Mouse (Mus musculus): ENCODE data around the gene Cdh13. TPM values are rescaled to one million over a fixed set of nuclear protein-coding genes. Genes with fewer than 3 reads are reported as not detected.

Cdh13 gene
- 33.5 and 34.7 TPM in 2 replicates for polyA plus RNA-seq (2016; fragmentation: Nextera tagmentation; extraction: Ambion mirVana)

DNA sequence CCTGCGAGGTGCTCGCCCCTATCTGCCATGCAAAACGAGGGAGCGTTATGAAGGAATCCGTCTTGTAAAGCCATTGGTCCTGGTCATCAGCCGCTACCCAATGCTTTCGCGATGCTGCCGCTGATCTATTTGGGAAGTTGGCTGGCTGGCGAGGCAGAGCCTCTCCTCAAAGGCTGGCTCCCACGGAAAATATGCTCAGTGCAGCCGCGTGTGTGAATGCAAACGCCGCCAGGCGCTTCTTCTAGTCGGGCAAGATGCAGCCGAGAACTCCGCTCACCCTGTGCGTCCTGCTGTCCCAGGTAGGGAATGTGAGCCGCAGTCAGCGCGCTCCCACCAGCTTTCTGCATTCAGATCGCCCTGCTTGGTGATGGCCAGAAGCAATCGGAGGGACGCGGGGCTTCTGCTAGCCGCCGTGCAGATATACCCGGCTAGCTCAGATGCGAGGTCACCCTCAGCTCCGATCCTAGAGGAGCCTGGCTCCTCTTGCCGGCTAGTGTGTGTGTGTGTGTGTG is at the start of gene Cdh13:
TSS of gene Cdh13 (plus strand) at position 134 of the 512 bp plus-strand sequence.
- Histone ChIP-seq H3K27me3 (replicated peaks) (peaks cover 11% of the 10 kb centered on the region), H3K27ac (peak within 1 kb of the TSS; percentile 37; the same call in 1 of the 2 replicates), H3K4me2 (replicated peaks) (peak within 1 kb of the TSS; percentile 90), H3K9ac (peak within 1 kb of the TSS; percentile 82), H3K4me1 (peaks cover 25% of the 10 kb centered on the region), H3K36me3 (no peaks in the 10 kb centered on the region), H3K4me3 (peak within 1 kb of the TSS; percentile 60), H3K9me3 (no peaks in the 10 kb centered on the region)
- ATAC-seq (ENCODE audit: low FRiP score, low read depth), result peak; percentile 53
- under 1% methylated on average over 33 of the region's 33 CpGs for WGBS

DNA sequence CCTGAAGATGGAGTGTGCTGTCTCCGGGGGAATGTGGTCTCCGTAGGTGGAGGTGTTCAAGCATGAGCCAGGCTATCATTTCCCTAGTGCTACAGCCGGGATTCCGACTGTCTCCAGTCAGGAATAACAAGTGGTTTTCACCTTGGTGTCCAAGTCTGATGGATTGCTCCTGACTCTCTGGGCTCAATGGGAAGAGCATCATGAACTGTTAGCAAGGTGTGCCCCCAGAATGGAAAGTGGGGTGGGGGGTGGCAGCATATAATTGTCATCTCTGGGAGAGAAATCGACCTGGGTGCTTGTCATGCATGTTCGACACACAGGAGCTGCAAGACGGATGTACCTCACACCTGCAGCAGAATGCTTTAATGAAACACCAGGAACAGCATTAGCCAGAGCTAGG is 47.9 kb upstream of the Cdh13 start:
- WGBS, result 92% methylated on average over 7 of the region's 7 CpGs
- Histone ChIP-seq H3K27ac (no peak overlapping the region), H3K27me3 (replicated peaks) (no peaks in the 10 kb centered on the region), H3K4me3 (no peak overlapping the region), H3K36me3 (no peaks in the 10 kb centered on the region), H3K4me1 (no peaks in the 10 kb centered on the region), H3K4me2 (replicated peaks) (no peak overlapping the region), H3K9ac (no peak overlapping the region), H3K9me3 (no peaks in the 10 kb centered on the region)
- ATAC-seq (ENCODE audit: low FRiP score, low read depth), result no peak

DNA sequence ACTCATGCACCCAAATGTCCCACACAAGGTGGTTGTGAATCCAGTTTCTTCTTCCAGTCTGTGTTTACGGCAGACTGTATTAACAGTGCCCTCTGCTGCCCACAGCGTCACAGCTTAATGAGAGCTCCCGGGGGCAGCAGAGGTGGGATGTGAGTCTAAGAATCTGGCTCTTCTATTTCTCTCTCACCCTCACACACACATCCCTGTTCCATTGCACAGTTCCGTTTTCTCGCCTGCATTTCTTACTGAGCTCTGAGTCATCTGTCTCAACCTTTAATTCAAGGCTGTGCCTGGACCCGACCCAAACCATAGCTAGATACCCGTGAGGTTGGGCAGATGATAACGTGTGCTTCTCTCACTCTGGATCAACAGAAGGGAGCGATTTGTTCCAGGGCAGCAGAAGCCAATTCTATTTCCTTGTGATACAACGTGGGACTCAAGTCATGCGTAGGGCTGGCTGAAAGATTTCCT is 46.3 kb upstream of the Cdh13 start:
- no peak overlapping the region for H3K27ac ChIP-seq
- H3K27me3 ChIP-seq (replicated peaks), result no peaks in the 10 kb centered on the region
- no peak overlapping the region for H3K4me3 ChIP-seq
- H3K4me1 ChIP-seq, result no peaks in the 10 kb centered on the region
- no peak overlapping the region for H3K4me2 ChIP-seq (replicated peaks)
- no peaks in the 10 kb centered on the region for H3K36me3 ChIP-seq
- no peak overlapping the region for H3K9ac ChIP-seq
- 80% methylated on average over 11 of the region's 11 CpGs for WGBS
- H3K9me3 ChIP-seq, result no peaks in the 10 kb centered on the region
- no peak for ATAC-seq (ENCODE audit: low FRiP score, low read depth)

DNA sequence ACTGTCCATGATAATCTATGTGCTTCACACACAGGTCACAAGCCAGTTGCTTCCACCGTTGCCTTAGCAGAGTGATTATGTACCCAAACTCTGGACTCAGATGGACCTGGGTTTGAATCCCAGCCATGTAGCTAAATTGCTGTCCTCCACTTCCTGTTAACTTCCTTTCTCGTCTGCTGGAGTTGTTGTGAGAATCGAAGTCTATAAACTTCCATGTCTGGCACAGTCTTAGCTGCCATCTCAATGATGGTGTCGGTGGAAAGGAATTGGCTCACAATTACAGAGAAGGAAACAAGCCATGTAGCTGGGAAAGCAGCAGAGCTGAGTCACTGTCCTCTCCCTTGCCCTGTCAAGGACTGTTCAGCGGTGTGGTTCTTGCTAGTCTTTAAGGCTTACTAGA is 45.4 kb upstream of the Cdh13 start:
- H3K4me2 ChIP-seq (replicated peaks), result no peak overlapping the region

DNA sequence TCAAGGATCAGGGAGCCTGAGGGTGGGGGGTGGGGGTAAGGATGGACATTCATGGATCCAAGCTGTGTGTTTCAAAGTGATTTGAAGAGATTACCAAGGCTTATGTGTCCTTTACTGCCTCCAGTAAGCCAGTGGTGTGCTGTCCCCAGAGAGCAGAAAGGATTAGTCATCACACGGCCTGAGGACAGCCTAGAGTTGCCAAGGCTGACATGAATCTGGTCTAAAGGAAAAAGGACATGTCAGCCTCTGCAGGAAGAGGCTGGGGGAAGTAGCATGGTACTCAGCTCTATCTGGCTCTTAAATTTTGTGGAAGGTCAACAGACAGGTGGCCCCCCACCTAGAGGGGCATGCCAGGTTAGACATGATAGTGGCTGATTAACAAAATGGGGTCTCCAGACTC is 44.3 kb upstream of the Cdh13 start:
- H3K4me1 ChIP-seq, result no peaks in the 10 kb centered on the region
- H3K36me3 ChIP-seq, result no peaks in the 10 kb centered on the region
- no peak overlapping the region for H3K4me3 ChIP-seq
- no peak for ATAC-seq (ENCODE audit: low FRiP score, low read depth)
- 77% methylated on average over 1 of the region's 1 CpGs for WGBS
- no peak overlapping the region for H3K27ac ChIP-seq
- H3K9me3 ChIP-seq, result no peaks in the 10 kb centered on the region
- H3K27me3 ChIP-seq (replicated peaks), result no peaks in the 10 kb centered on the region
- no peak overlapping the region for H3K4me2 ChIP-seq (replicated peaks)
- no peak overlapping the region for H3K9ac ChIP-seq

More for the DNA sequence above, 45.4 kb upstream of the Cdh13 start:
- no peak for ATAC-seq (ENCODE audit: low FRiP score, low read depth)
- no peaks in the 10 kb centered on the region for H3K27me3 ChIP-seq (replicated peaks)
- no peak overlapping the region for H3K4me3 ChIP-seq
- H3K36me3 ChIP-seq, result no peaks in the 10 kb centered on the region
- no peak overlapping the region for H3K9ac ChIP-seq
- no peak overlapping the region for H3K27ac ChIP-seq
- no peaks in the 10 kb centered on the region for H3K4me1 ChIP-seq
- no peaks in the 10 kb centered on the region for H3K9me3 ChIP-seq
- 83% methylated on average over 5 of the region's 5 CpGs for WGBS

DNA sequence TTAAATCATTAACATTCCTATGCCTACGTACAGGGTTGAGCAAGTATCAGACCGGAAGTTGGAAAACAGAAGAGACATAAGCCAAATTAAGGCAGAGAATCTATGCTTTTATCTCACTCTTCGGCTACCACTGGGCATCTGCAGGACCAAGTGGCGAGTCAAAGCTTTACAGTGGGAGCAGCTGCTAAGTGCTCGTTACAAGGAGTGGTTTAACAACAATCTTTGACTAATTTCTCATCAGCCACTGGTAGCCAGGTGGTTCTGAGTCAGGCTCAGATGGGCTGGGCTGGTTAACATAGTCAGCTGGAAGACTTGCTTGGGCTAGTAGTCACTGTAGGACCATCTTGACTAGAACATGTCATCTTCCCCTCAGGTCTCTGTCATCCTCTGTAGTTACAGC is 34.2 kb upstream of the Cdh13 start:
- Histone ChIP-seq H3K4me3 (no peak overlapping the region), H3K4me1 (no peaks in the 10 kb centered on the region), H3K36me3 (no peaks in the 10 kb centered on the region), H3K9ac (no peak overlapping the region), H3K9me3 (no peaks in the 10 kb centered on the region), H3K27me3 (replicated peaks) (no peaks in the 10 kb centered on the region), H3K4me2 (replicated peaks) (no peak overlapping the region), H3K27ac (no peak overlapping the region)
- no peak for ATAC-seq (ENCODE audit: low FRiP score, low read depth)
- 91% methylated on average over 5 of the region's 5 CpGs for WGBS

DNA sequence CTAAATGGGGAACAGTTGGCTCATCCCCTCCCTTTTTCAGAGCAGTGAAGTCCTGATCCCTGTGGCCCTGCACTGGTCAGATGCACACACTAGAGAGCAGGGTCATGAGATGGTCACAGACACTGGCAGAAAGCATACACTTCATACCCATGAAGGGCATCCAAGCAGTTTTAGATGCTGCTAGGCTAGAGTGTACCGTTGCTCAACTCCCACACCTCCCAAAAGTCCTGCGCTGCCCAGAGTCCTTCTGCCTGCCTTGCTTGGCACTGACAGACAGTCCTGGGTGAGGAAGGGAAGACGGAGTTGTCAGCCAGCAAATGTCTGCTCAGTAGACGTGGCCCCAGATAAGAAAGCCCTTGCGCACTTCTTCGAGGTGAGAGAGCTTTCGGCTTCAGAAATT is 33.6 kb upstream of the Cdh13 start:
- H3K27me3 ChIP-seq (replicated peaks), result no peaks in the 10 kb centered on the region
- H3K4me1 ChIP-seq, result no peaks in the 10 kb centered on the region
- 93% methylated on average over 7 of the region's 7 CpGs for WGBS

DNA sequence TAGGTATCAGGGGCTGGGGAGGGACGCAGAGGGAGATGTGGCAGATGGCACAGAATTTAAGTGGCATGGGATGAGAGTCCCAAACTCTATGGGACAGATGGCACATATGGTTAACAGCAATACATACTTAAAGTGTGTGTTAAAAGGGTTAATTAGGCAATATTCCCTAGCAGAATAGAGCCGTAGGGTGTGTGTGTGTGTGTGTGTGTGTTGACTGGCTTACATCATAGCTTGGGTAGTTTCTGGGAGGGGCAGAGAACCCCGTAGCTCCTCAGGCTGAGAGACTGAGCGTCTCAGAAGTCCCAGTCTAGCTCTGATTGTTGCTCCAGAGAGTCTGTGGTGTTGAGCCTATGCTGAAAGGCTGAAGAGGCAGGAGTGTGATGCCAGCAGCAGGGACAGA is 20.4 kb upstream of the Cdh13 start:
- whole genome bisulfite sequencing, result 68% methylated on average over 4 of the region's 4 CpGs
- no peaks in the 10 kb centered on the region for H3K36me3 ChIP-seq
- no peaks in the 10 kb centered on the region for H3K27me3 ChIP-seq (replicated peaks)
- ATAC-seq (ENCODE audit: low FRiP score, low read depth), result no peak
- no peak overlapping the region for H3K4me2 ChIP-seq (replicated peaks)
- no peak overlapping the region for H3K9ac ChIP-seq
- H3K4me3 ChIP-seq, result no peak overlapping the region
- H3K9me3 ChIP-seq, result no peaks in the 10 kb centered on the region
- no peak overlapping the region for H3K27ac ChIP-seq
- H3K4me1 ChIP-seq, result no peaks in the 10 kb centered on the region

More for the DNA sequence above, 33.6 kb upstream of the Cdh13 start:
- H3K4me2 ChIP-seq (replicated peaks), result no peak overlapping the region
- no peak for ATAC-seq (ENCODE audit: low FRiP score, low read depth)
- no peak overlapping the region for H3K4me3 ChIP-seq
- H3K36me3 ChIP-seq, result no peaks in the 10 kb centered on the region
- no peak overlapping the region for H3K27ac ChIP-seq
- no peaks in the 10 kb centered on the region for H3K9me3 ChIP-seq
- H3K9ac ChIP-seq, result no peak overlapping the region

DNA sequence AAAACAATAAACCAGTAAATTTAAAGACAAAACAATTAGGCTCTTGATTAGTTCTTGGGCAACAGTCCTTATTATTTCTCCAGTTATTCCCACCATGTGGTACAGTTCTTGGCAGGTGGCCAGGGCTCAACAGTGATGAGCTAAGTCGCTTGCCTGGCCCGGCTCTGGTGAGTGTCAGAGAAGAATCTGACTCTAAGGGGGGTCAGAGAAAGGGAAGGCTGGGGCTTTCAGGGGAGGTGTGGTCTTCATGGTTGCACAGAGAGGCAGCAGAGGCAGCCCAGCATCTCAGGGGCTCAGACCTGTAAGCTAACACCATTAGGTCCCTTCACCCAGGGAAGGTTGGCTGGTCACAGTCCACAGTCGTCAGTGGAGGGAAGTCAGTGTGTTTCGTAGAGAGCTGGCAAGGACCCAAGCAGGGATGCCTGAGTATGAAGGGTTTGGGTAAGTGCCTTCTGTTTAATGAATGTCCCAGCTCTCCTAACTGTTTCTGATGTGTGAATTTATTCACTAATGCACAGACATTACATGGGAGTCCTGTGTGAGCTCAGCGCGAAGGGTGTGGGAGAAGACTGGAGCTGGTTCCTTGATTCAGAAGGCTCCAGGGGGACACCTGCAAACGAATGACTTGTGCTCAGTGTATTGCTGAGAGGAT is 12.7 kb upstream of the Cdh13 start:
- Histone ChIP-seq H3K36me3 (no peaks in the 10 kb centered on the region), H3K9ac (no peak overlapping the region), H3K27me3 (replicated peaks) (no peaks in the 10 kb centered on the region), H3K4me2 (replicated peaks) (no peak overlapping the region), H3K27ac (no peak overlapping the region), H3K4me1 (peaks cover 19% of the 10 kb centered on the region), H3K4me3 (no peak overlapping the region), H3K9me3 (no peaks in the 10 kb centered on the region)
- 49% methylated on average over 7 of the region's 7 CpGs for WGBS
- ATAC-seq (ENCODE audit: low FRiP score, low read depth), result peak; percentile 52; the same call in 1 of the 2 replicates

DNA sequence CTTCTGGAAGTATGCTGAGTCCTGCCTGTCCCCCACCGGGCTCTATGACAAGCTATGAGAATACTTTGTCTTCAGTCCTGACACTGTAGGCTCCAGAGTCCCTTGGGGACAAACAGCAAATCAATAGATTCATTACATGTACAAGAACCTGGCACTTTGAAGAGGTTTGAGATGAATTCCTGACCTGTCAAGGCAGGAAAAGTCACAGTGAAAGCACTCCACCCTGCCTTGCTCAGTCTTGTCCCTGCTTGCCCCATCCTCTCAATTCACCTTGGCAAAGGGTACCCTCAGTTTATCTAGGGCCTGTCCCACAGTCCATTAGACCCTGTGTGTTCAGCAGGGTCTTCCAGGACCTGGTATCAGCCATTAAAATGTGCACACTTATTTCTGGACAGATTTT is 11.0 kb upstream of the Cdh13 start:
- Histone ChIP-seq H3K36me3 (no peaks in the 10 kb centered on the region), H3K9me3 (no peaks in the 10 kb centered on the region), H3K9ac (no peak overlapping the region), H3K27me3 (replicated peaks) (no peaks in the 10 kb centered on the region), H3K4me3 (no peak overlapping the region), H3K4me2 (replicated peaks) (no peak overlapping the region), H3K4me1 (peaks cover 19% of the 10 kb centered on the region), H3K27ac (no peak overlapping the region)
- 73% methylated on average over 1 of the region's 1 CpGs for WGBS
- ATAC-seq (ENCODE audit: low FRiP score, low read depth), result no peak

DNA sequence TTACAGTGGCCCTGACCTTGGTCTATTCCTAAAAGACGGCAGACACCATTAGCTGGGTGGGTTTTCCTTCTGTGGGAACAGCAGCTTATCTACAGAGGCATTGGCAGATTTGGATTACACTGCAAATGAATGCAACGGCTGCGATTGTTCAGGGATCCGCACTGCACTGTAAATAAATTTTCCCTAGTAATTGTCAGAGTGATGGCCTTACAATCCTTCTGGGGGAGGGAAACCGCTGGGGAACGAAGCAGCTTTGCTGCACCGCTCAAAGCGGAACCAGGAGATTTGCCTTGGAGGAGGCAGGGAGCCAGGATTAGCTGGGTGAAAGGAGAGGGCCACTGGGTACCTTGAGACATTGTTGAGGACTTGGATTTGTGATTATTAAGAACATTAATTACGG is 9.3 kb upstream of the Cdh13 start:
- Histone ChIP-seq H3K4me1 (peaks cover 19% of the 10 kb centered on the region), H3K36me3 (no peaks in the 10 kb centered on the region), H3K9me3 (no peaks in the 10 kb centered on the region), H3K9ac (no peak overlapping the region), H3K27me3 (replicated peaks) (no peaks in the 10 kb centered on the region), H3K4me2 (replicated peaks) (no peak overlapping the region), H3K27ac (no peak overlapping the region), H3K4me3 (no peak overlapping the region)
- 48% methylated on average over 9 of the region's 9 CpGs for WGBS
- no peak for ATAC-seq (ENCODE audit: low FRiP score, low read depth)

DNA sequence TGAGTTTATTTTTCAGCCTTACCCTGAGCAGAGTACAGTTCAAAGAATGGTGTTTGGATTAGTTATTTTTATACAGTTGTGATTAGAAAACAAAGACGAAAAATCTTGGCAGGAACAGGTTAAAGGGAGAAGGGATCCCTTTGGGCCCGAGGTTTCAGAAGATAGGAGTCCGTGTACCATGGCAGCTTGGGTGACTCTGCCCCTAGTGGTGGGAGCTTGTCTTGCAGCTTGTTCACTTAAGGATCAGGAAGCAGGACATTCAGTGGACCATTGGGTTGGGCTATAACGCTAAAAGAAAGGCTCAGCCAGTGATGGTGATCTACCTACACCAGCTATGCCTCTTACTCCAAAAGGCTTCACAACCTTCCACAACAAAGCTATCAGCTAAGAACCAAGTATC is 8.8 kb upstream of the Cdh13 start:
- no peak for ATAC-seq (ENCODE audit: low FRiP score, low read depth)
- H3K4me2 ChIP-seq (replicated peaks), result no peak overlapping the region

More for the DNA sequence above, 8.8 kb upstream of the Cdh13 start:
- 19% methylated on average over 4 of the region's 4 CpGs for WGBS
- Histone ChIP-seq H3K27me3 (replicated peaks) (no peaks in the 10 kb centered on the region), H3K9me3 (no peaks in the 10 kb centered on the region), H3K9ac (no peak overlapping the region), H3K4me3 (no peak overlapping the region), H3K36me3 (no peaks in the 10 kb centered on the region), H3K27ac (no peak overlapping the region), H3K4me1 (peaks cover 19% of the 10 kb centered on the region)
